Mouse (Mus musculus) heart, adult 8-10 months (tissue): Measurements from ENCODE around the gene Zfp54. TPM values are rescaled to one million over a fixed set of nuclear protein-coding genes. Genes with fewer than 3 reads are reported as not detected.
"Not testable (repeated sequence)": the region's sequence is repeated elsewhere in the genome, so short reads cannot be mapped to it uniquely, and the experiment has no call there.

Experiments
- DNase-seq: peaks from one replicate; pipeline ENCODE4 v3.0.0; 2022; ENCODE audit warnings: low spot score
- total RNA-seq, 4 experiments: library from RNA; stranded (reverse); gene quantifications; 2 replicates each; pipeline ENCODE4 v1.2.4; 2022

Zfp54 gene
- 1 to 10 TPM in 3 of 4 experiments, under 1 TPM in 1; 0.80 to 1.4 (median 1.3) TPM for total RNA-seq

DNA sequence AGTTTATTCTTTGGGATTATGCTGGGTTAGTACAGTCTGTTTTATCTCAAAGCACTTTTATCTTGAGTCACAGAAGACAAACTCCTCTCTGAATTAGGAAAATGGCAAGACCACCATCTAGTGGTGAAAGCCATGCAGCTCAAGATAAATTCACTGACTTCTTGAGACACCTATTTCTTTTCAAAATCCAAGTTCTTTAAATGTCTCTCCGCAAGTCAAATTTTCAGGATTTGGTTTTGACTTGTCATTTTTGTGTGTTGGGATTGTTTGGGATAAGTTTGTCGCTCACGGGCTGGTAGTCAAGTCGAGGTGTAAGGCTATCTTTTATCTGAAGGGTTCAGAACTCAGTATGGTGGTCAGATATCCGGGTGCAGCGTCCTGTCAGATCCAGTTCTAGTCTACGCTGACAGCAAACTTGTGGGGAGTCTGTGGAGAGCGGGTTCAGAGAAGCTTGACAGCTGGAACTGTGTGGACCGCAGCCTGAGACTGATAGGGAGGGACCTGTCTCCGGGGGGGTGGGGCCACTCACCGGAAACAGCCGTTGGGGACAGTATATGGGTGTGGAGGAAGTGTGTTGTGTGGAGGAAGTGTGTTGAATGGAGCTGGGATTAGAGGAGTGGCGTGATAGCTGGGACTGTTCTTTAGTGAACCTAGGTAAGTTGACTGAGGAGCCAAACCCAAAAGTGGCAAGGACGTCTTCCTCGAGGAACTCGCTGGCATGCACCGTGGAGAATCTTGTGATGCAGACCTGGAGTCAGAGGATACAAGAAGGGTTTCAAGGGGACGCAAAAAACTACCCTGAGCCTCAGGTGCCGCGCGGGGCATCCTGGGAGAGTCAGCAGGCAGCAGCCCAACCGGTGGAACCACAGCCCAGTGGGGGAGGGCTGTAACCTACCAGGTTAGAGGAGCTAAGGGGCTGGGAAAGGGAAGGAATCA, at the start of gene Zfp54:
Zfp54 (plus strand) TSS at position 564 of the 936 bp plus-strand sequence.
- peak; percentile 71 for DNase-seq

DNA sequence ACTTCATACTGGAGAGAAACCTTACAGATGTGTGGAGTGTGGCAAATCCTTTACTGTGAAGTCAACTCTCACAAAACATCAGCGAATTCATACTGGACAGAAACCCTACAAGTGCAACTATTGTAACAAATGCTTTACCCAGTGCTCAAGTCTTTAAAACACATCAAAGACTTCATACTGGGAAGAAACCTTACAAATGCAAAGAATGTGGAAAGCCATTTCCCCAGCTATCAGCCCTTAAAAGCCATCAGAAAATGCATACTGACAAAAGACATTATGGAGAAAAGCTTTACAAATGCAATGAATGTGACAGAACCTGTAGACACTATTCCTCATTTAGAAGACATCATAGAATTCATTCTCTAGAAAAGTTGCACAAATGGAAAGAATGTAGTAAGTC, 47.7 kb upstream of the Zfp54 start:
- no peak for DNase-seq

DNA sequence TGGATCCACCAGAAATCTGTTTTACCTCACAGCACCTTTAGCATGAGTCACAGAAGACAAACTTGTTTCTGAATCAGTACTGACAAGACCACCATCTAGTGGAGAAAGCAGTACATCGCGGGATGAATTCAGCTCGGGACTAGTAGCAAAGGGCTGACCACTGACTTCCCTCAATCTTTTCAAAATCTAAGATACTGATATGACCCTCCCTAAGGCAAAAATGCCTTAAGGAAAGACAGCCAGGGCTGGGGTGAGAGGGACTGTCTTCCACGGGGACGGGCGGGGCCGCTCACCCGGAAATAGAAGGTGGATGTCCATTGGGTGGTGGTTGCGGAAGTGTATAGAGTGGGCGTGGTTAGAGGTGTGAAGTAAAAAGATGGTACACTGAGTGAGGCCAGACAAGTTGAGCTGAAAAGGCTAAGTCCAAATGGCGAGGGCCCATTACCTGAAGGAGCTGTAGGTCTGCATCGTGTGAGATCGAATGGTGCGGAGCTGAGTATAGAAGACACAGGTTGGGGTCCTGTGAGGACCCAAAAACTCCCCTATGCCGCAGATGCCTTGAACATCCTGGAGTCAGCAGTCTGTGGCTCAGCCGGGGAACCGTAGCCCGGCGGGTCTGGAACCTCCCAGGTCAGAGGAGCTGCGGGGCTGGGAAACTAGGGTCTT, 39.5 kb upstream of the Zfp54 start, which contains the start of gene Zfp677:
Zfp677 (plus strand) TSS at position 358 of the 666 bp plus-strand sequence.
- peak; percentile 62 for DNase-seq

DNA sequence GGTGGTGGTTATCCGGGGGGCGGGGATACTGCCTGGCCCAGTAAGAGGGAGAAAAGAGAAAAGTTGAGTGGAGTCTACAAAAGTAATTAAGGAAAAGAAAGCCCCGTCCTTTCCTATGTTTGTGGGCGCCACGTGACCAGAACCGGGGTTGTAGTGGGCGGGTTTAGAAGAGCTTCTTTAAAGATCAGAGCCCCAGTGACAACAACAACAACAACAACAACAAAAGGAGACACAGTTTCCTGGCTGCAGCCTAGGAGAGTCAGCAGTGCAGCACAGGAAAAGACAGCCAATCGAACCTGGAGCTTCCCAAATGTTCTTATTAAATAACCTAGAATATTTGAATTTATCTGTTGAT, 39.0 kb upstream of the Zfp54 start:
- DNase-seq, result peak; percentile 4

DNA sequence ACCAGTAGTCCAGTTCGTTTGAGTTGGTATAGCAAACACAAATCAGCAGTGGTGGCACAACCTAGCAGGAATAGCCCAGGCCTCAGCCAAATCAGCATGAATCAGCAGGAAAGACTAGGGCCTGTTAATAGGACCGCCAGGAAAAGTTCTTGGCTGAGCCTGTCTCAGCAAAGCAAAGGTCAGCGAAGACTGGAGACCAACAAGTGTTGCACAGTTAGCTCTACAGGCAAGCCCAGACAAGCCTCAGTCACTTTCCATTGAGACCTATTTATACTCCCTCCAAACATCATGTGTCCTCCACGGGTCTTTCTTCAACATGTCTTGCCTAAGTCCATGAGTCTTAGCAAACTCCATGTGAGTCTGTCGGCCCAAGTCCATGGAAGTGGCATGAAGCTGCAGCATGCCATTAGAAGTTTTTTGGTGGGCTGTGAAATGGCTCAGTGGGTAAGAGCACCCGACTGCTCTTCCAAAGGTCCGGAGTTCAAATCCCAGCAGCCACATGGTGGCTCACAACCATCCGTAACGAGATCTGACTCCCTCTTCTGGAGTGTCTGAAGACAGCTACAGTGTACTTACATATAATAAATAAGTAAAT, 15.9 kb downstream of the Zfp54 start:
- not testable (repeated sequence) for DNase-seq

DNA sequence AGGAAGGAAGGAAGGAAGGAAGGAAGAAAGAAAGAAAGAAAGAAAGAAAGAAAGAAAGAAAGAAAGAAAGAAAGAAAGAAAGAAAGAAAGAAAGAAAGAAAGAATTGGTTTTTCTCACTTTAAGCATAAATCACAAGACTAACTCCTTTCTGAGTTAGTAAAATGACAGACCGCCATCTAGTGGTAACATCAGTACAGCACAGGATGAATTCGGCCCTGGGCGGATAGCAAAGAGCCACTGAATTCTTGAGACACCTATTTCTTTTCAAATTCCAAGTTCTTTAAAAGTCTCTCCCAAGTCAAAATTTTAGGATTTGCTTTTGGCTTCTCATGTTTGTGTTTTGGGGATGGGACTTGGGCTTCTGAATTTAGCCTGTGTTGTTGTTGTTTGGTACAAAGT, 26.6 kb downstream of the Zfp54 start:
- DNase-seq, result peak; percentile 89

DNA sequence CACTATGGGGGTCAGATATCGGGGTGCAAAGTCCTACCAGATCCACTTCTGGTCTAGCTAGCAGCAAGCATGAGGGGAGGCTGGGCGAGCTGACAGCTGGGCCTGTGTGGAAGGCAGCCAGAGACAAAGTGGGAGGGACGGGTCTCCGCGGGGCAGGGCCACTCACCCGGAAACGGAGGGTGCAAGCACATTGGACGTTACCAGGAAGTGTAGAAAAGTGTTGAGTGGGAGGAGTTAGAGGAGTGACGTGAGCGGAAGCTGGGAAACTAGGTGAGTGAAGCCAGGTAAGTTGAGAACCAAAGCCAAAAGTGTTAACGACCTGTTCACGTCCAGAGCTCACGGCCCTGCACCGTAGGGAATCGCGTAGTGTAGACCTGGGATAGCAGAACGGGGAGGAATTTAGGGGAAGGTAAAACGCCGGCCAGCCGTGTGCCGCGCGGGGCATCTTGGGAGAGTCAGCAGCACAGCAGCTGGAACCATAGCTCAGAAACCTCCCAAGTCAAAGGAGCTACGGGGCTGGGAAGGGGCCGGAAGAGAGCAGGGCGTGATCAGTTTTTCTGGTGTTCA, 27.2 kb downstream of the Zfp54 start, which contains the start of gene Zfp51:
Zfp51 (plus strand) TSS at position 237 of the 567 bp plus-strand sequence.
- peak; percentile 96 for DNase-seq

DNA sequence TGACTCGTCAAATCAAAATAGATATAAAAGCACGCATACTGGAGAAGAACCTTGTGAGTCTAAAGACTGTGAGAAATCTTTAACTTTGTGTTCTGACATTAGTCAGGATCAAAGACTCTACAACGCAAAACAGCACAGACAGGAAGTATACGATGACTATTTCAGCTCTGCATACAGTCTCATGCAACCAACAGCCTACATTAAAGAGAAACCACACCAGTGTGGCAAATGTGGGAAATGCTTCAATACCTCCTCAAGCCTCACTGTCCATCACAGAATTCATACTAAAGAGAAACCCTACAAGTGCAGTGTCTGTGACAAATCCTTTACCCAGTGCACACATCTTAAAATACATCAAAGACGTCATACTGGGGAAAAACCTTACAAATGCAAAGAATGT, 40.5 kb downstream of the Zfp54 start:
- DNase-seq, result no peak

DNA sequence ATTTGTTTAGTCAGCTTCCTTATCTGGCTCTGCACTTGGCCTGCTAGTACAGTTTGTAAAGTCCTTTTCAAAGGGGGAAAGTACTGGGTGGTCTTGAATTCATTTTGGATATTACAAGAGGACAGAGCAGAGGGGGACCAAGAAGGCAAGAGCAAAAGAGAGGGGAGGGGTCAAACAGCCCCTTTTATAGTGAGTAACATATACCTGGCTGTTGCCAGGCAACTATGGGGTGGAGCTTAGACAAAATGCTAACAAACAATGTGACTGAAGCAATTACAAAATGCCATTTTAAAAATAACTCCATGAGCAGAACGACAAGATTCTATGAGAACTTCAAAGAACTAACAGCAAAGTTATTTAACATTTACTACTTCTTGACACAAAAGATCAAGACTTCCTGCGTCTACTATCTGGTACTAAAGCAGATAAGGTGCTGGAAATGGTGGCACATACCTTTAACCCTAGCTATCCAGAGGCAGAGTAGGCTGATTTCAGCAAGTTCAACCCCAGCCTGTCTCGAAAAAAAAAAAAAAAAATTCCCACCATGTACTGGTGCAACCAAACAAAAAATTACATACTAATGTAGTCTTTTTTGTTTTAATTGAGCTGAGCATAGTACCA, 49.1 kb downstream of the Zfp54 start:
- DNase-seq, result no peak

DNA sequence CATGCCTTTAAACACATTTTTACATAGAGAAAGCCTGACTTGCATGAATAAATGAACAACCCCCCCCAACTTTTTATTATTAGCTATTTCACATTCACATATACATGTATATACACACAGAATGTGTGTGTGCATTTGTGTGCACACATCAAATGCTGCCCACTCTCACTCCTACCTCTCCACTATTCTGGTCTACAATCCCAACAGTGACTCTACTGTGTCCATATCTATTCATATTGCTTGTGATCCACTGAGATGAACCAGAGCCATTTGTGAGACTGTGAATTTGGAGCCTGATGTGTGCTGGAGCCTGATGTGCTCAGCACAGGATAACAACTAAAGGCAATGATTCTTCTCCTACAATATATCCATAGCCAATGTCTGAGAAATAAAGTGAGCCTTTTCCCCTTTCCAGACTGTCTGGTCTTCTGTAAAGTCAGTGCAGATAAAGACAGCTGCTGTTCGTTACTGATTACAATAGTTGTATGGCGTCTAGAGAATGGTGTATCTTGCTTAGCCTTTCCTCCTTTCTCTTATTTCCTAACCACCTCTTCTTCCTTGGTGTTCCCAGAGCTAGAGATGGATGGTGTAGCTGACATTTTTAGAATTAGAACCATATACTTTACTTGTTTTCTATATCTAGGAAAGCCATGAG, 49.8 kb downstream of the Zfp54 start:
- DNase-seq, result no peak

DNA sequence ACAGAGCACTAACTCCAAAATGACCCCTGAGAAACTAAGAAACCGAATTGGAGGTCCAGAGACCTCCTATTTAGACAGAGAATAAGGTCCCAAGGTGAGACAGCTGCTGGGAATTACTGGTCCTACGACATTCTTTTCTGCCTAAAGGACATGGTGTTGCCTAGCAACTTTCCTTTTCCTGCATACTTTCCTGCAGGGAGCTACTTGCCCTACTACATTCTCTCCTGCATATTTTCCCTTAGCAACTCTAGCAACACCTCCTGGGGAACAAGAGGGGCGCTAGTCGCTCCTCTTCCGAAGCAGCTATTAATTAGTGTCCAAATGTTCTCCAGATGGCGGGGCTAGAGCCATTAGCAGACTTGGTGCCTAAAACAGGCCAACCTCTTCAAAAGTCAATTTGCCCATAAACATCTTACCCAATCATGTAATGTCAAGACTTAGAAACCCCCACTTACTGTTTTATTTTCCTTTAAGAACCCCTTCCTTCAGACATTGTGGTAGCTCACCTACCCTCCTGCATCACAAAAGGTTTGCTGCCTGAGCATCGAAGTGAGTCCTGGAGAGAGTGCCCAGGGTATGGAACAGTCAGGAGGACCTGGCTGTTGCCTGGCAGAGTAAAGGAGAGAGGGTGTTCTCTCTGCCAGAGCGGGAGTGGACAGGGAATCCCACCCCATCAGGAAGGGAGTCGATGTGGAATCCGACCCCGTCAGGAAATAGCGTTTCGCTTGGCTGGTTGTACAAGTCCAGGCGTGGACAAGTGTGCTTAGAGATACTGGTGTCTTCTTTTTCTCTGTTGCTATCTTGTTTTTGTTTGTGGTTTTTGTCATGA, 50.5 kb downstream of the Zfp54 start:
- no peak for DNase-seq

DNA sequence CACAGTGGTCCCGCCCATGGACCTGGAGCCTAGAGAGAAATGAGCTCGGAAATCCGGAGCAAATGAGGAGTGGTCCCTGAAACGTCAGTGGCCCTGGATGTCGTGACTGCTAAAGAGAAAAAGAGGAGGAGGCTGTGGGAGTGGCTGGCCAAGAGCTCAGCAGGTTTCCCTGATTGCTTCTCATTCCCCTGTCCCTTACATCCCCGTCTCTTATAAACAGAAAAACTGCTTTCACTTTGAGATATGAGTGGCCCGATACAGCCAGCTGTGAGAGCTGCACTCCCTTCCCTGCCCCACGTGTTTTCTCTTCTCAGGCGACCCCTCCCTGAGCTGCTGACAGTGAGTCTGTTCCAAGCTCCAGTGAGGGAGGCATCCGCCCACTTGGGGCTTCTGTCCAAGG, 51.7 kb downstream of the Zfp54 start:
- not testable (repeated sequence) for DNase-seq

DNA sequence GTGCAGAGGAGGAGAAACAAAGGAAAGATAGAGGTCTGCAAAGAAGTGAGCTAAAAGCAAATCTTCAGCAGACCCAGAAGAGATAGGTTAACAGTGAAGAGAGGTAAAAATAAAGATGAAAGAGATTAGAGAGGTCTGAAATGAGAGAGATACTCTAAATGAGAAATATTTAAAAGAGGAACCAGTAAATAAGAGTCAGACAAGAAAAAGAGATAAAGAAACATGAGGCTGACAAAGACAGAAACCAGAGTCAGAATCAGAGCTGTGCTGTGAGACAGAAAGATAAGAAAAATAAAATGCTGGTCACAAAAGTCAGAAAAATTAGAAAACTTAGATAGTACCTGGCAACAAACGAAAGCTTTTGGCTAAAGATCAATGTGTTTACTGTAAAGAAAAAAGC, 52.3 kb downstream of the Zfp54 start:
- not testable (repeated sequence) for DNase-seq

DNA sequence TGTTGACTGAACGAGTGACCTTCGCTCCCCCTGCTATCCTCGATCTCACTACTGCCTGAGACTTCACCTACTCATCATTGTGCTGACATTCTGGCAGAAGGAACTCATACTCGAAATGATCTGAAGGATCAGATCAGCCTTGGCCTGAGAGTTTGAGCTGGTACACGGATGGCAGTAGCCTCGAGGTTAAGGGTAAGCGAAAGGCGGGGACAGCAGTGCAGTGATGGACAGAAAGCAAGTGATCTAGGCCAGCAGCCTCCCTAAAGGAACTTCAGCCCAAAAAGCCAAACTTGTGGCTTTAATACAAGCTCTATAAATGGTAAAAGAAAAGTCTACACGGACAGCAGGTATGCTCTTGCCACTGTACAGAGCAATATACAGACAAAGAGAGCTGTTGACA, 53.3 kb downstream of the Zfp54 start:
- DNase-seq, result not testable (repeated sequence)

DNA sequence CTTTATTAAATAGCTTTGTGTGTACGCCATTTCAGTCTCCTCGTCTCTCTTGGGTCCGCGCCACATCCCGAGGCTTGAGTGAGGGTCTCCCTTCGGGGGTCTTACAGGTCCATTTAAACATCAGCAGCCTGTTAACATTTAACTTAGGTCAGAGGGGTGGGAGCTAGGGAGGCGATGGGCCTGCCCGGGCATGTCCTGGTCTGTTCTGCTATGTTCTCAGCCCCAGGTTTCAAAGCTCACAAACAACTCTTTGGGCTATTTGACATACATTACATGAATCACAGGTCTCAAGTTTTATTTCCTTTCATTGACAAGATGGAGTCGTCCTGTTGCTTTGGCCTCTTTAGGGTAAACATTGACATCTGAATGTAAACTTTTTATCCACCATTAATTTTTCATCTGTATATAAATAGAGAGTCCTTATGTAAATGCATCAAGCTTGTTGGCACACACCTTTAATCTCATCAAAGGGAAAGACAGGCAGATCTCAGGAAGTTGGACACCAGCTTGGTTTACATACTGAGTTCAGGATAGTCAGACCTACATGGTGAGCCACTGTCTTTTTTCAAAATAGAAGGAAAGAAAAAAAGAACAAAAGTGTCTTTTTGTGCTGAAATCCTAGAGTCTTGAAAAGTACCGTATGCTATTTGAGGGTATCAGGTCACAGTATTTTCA, 55.2 kb downstream of the Zfp54 start:
- not testable (repeated sequence) for DNase-seq
